Mouse (Mus musculus): ENCODE results near the gene Slc44a3.

DNA sequence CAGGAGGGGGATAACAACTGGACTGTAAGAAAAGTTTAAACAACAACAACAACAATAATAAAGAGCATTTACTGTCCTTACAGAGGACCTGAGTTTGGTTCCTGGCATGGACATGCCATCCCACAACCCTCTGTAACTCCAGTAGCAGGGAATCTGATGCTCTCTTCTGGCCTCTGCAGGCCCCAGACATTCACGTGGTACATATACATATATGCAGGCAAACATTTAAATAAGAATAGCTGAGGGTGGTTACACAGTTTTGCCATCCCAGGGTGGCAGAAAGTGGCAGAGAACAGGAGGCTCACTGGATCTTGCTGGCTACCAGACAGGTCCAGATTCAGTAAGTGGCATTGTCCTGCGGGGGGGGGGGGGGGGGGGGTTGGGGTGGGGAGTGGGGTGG is 64.1 kb downstream of the Slc44a3 start:
- TF ChIP-seq CTCF (IDR thresholded peaks at IDR 0.05; ENCODE audit: borderline replicate concordance, extremely low read depth, insufficient read depth, insufficient read length) (no peak), POLR2A (IDR thresholded peaks at IDR 0.05; ENCODE audit: borderline replicate concordance, extremely low read depth, insufficient read depth, insufficient read length, poor library complexity, severe bottlenecking) (no peak)
